Mouse (Mus musculus) megakaryocyte, embryonic 14.5 days (primary cell): ENCODE results near the gene Gm49361. TPM values are rescaled to one million over a fixed set of nuclear protein-coding genes. Genes with fewer than 3 reads are reported as not detected.

Source experiments
- H3K27me3 ChIP-seq: replicated peaks from 2 replicates; pipeline ENCODE3; 2012; ENCODE audit warnings: inconsistent platforms
- H3K36me3 ChIP-seq: replicated peaks from 2 replicates; pipeline ENCODE3; 2012; ENCODE audit warnings: low read length, inconsistent platforms, mixed read lengths
- H3K4me1 ChIP-seq: 2 replicates; pipeline ENCODE4 v1.6.1; 2012; ENCODE audit warnings: inconsistent platforms
- H3K4me3 ChIP-seq: replicated peaks from 2 replicates; pipeline ENCODE3; 2012; ENCODE audit warnings: moderate library complexity, mild to moderate bottlenecking, inconsistent platforms
- H3K9me3 ChIP-seq: 2 replicates; pipeline ENCODE4 v1.6.1; 2012; ENCODE audit warnings: inconsistent platforms
- FLI1 ChIP-seq: IDR thresholded peaks from 2 replicates; pipeline ENCODE4 v1.6.1; 2012; ENCODE audit warnings: low read length, inconsistent platforms, mixed read lengths
- GATA1 ChIP-seq: IDR thresholded peaks from 3 replicates; pipeline ENCODE4 v1.6.1; 2012; ENCODE audit warnings: mixed read lengths, low read length, inconsistent platforms, borderline replicate concordance
- polyA plus RNA-seq: library from polyadenylated mRNA; stranded (reverse); fragments of >175 nt; gene quantifications from 2 replicates; pipeline ENCODE4 v1.2.3, GENCODE M21; 2012; ENCODE audit warnings: low replicate concordance; ENCODE audit not compliant: insufficient read depth

Gm49361 gene
- polyA plus RNA-seq: 0.67 TPM in 1 of 2 replicates, not detected in the other

DNA sequence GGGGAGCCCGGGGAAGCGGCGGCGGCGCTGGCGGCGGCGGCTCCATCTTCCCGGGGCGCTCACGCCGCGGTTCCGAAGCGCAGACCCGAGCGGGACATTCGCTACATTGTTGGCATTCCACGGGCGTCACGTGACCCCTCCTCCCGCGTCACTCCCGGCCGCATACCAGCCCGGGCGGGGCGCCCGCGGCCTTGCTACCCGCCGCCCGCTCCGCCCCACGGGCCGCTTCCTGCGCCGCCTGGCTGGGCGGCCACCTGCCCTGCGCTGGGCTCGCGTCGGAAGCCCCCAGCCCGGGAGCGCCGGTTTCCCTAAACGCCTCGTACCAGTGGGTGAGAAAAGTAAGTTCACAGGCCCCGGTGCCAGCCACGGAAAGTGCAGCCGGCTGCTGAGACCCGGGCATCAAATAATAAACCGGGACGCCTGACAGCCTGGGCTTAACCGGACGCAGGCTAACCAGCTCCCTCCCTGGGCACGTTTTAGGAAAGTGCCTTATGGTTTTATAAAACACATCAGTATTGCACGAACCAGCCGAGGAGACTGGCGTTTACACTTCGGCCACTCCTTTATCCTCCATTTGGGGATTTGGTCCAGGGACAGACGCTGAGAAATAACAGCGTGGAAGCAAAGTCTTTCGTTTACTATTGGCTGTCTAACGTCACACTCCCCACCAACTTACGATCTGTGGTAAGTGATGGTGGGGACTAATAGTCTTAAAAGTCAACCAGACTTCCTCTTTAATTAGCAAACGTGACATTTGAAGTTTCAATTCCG, at the start of gene Gm49361:
Gm49361 (minus strand) TSS at position 103 of the 771 bp plus-strand sequence.
- Histone ChIP-seq H3K9me3 (no peaks in the 10 kb centered on the region), H3K4me1 (peaks cover 28% of the 10 kb centered on the region), H3K36me3 (no peaks in the 10 kb centered on the region), H3K27me3 (peaks cover 64% of the 10 kb centered on the region), H3K4me3 (peak within 1 kb of the TSS; percentile 93)
- TF ChIP-seq GATA1 (no peak), FLI1 (no peak)

DNA sequence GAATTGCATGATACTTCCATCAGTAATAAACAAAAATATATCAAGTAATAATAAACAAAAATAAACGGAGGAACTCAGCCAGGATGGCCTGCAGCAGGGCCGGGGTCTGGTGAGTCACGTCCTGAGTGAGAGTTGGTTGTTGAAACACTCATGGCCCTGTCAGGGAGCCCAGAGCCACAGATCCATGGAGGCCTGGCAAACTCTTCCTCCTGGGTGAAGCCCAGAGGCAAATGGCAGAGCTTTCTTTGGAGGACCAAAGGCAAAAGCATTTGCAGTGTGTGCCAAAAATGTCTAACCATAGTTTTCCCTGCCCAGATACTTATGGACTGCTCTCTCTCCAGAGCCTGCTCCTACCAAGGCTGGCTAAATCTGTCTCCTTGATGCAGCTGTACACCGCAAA, 45.3 kb upstream of the Gm49361 start:
- Histone ChIP-seq H3K4me1 (no peaks in the 10 kb centered on the region), H3K4me3 (no peak overlapping the region), H3K36me3 (no peaks in the 10 kb centered on the region), H3K27me3 (no peaks in the 10 kb centered on the region), H3K9me3 (no peaks in the 10 kb centered on the region)
- TF ChIP-seq GATA1 (no peak), FLI1 (no peak)

DNA sequence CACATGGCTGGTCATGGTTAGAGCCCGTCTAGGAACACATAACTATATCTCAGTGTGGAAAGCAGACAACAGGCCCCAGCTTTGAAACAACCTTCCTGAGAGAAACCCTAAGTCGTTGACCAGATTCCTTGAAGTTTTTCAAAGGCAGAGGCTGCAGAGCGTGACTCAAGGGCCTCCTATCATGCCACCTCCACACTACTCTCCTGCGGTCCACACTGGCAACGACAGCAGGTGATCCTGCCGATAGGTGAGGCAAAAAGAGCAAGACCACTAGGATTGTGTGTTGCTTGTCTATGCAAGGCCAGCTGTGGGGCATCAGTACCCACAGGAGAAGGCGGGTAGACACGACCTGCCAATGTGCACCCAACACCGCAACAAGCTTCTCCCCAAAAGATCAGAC, 43.9 kb upstream of the Gm49361 start:
- TF ChIP-seq GATA1 (no peak), FLI1 (no peak)
- H3K36me3 ChIP-seq: no peaks in the 10 kb centered on the region
- H3K4me1 ChIP-seq: no peaks in the 10 kb centered on the region
- no peaks in the 10 kb centered on the region for H3K27me3 ChIP-seq
- H3K9me3 ChIP-seq: no peaks in the 10 kb centered on the region
- H3K4me3 ChIP-seq: no peak overlapping the region

DNA sequence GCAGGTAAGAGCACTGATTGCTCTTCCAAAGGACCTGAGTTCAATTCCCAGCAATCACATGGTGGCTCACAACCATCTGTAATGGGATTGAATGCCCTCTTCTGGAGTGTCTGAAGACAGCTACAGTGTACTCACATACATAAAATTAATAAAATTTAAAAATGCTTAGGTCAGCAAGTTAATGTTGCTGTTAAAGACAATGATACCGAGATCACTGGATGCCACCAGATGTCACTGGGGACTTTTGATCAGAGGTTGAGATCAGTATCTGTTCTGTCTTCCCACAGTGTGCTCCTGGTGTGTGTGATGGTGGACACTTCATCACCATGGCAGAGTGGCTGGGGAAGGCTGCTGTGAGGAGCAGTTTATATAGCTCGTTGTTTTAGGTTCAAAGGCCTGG, 43.4 kb upstream of the Gm49361 start:
- no peak overlapping the region for H3K4me3 ChIP-seq
- H3K36me3 ChIP-seq: no peaks in the 10 kb centered on the region
- TF ChIP-seq FLI1 (no peak), GATA1 (no peak)
- no peaks in the 10 kb centered on the region for H3K9me3 ChIP-seq
- no peaks in the 10 kb centered on the region for H3K27me3 ChIP-seq
- no peaks in the 10 kb centered on the region for H3K4me1 ChIP-seq

DNA sequence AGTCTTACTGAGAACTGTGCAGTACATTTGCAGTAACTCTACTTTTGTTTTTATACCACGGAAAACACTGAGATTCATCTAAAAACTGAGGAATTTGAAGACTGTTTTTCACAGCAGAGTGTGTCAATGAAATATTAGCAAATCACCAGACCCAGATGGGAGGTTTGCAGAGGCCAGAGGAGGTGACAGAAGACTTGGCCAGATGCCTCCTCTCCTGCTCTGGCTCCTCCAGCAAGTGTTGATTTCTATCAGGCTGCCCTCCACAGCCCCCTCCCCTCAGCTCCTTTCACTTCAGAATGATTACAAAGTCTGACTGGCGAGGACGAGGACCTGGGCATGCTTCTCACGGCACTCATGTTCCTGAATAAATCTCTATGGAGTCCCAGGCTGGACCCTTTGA, 41.5 kb upstream of the Gm49361 start:
- H3K27me3 ChIP-seq: no peaks in the 10 kb centered on the region
- H3K36me3 ChIP-seq: no peaks in the 10 kb centered on the region
- no peak overlapping the region for H3K4me3 ChIP-seq
- H3K4me1 ChIP-seq: no peaks in the 10 kb centered on the region
- no peaks in the 10 kb centered on the region for H3K9me3 ChIP-seq
- TF ChIP-seq FLI1: no peak
- TF ChIP-seq GATA1: no peak

DNA sequence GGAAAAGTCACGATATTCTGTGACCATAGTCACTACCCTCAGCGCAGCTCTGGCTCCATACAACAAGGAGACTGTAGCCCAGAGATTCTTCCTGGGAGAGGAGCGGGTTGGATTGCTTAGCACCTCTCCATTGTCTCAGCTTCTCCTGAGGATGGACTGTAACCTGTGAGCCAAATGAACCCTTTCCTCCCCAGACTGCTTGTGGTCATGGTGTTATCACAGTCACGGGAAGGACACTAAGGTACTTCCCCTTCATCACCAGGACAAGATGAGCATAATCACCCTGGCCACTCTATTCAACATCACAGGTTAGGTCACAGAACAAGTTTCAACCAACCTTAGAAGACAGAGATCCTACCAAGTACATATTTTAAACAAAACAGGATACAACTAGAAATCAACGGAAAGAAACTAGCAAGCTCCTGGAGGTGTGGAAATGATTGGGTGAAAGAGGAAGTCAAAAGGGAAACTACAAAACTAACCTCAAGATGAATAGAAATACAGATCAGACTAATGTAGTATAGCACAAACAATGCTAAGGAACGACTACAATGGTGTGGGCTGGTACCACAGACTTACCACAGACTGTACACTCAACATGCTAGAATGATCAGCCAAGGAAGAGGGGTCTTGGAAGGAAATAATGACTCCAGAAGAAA, 26.4 kb upstream of the Gm49361 start:
- Histone ChIP-seq H3K4me3 (no peak overlapping the region), H3K9me3 (no peaks in the 10 kb centered on the region), H3K36me3 (no peaks in the 10 kb centered on the region), H3K4me1 (peaks cover 24% of the 10 kb centered on the region), H3K27me3 (no peaks in the 10 kb centered on the region)
- TF ChIP-seq GATA1 (no peak), FLI1 (no peak)

DNA sequence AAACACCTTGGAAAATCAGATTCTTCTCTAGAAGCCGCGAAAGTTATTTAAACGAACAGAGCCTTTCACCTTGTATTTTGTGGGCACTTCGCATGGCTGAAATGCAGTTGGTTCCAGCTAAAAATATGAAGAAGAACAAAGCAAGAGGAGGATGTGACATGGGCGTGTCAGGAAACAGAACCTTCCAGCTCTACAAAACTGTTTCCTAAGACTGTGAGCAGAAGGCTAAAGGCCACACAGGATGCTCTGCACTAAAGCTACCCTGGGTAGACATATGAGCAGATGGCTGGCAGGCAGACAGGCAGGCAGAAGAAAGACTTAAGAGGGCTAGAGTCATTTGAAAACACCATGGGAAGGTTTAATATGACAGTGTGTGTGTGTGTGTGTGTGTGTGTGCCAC, 23.2 kb upstream of the Gm49361 start:
- Histone ChIP-seq H3K9me3 (no peaks in the 10 kb centered on the region), H3K36me3 (no peaks in the 10 kb centered on the region), H3K4me3 (no peak overlapping the region), H3K27me3 (peaks cover 2% of the 10 kb centered on the region), H3K4me1 (peaks cover 24% of the 10 kb centered on the region)
- no peak for TF ChIP-seq FLI1
- no peak for TF ChIP-seq GATA1

DNA sequence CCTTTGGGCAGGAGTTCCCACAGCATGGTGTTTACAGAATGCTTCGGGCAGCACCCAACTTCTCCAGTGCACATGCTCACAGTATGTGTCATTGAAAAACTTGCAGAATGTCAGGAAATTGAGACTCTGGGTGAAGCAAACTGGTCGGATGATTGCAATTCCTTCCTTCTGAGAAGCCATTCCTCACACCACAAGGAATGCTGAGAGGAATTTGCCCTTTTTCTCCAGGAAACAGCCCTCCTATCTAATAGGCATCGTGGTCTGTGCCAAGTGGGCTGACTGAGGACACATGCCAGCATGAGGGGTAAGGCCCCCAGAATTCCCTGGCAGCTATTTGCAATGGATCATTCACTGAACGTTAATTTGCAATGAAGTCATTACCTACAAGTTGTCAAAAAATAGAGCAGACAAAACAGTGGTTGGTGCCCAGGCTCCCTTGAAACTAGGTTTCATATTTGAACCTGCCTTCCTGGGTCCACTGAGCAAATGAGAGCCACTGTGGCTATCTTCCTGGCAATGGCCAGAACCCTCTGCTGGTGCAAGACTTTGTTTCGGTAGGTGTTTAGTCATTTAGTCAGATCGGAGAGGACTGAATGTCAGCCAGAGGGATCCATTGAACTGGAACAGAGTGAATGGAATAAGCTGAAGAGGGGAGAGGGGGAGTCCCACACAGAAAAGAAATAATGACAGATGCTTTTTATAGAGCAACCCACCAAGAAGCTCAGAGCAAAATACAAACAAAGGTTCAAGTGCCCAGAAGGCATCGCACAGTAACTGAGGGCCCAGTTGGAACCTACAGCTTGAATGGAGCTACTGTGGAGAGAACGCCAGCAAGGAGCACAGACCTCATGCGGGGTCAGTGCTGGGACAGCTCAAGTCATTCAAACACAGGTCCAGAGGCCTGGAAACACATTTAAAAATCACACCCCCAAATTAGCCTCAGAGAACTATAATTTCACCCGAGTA, 14.8 kb upstream of the Gm49361 start:
- H3K4me3 ChIP-seq: no peak overlapping the region
- H3K4me1 ChIP-seq: peaks cover 17% of the 10 kb centered on the region
- no peaks in the 10 kb centered on the region for H3K9me3 ChIP-seq
- H3K27me3 ChIP-seq: peaks cover 9% of the 10 kb centered on the region
- H3K36me3 ChIP-seq: no peaks in the 10 kb centered on the region
- TF ChIP-seq FLI1 (no peak), GATA1 (no peak)

DNA sequence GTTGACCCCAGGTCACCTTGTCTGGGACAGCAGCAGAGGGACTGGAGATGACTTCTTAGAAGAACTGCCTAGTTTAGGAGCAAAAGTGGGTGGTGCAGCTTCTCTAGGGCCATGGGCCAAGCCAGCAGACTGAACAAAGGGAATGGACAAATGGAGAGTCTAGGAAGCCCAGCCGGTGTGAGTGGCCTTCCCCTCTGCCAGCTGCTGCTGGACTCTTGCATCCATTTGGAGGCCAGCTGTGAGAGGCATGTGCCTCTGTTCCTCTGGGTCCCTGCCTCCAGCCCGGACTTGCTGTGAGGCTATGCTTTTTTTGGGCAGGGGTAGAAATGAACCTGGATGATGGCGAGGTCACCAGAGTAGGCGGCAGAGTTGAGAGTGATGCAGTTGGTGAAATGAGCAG, 12.3 kb upstream of the Gm49361 start, which contains the start of gene Lats2:
Lats2 (minus strand) TSS at position 152 of the 400 bp plus-strand sequence.
- Histone ChIP-seq H3K9me3 (0 out of 2 replicates have a peak, but pooled peaks cover 3% of the 10 kb centered on the region), H3K36me3 (no peaks in the 10 kb centered on the region), H3K4me1 (peaks cover 27% of the 10 kb centered on the region), H3K4me3 (no peak within 1 kb of the TSS), H3K27me3 (peaks cover 6% of the 10 kb centered on the region)
- TF ChIP-seq GATA1 (no peak), FLI1 (no peak)
